Mouse (Mus musculus) kidney, adult 2 months (tissue): ENCODE results near the gene Dlec1. TPM values are rescaled to one million over a fixed set of nuclear protein-coding genes. Genes with fewer than 3 reads are reported as not detected.

Source experiments
- DNase-seq: peaks from one replicate; pipeline ENCODE4 v3.0.0; 2021
- H3K27ac ChIP-seq: fragments of 200-500 bp; 2 replicates; pipeline ENCODE4 v1.5.1; 2012; ENCODE audit warnings: low read depth, low read length, control low read depth, inconsistent platforms; ENCODE audit not compliant: insufficient read depth
- H3K27me3 ChIP-seq: fragments of 200-500 bp; replicated peaks from 2 replicates; pipeline ENCODE4 v1.6.1; 2012; ENCODE audit warnings: mild to moderate bottlenecking, moderate library complexity, low read length, inconsistent platforms; ENCODE audit not compliant: control insufficient read depth, insufficient read depth
- H3K36me3 ChIP-seq: fragments of 200-500 bp; 2 replicates; pipeline ENCODE4 v1.6.1; 2012; ENCODE audit warnings: mild to moderate bottlenecking, moderate library complexity, low read length, inconsistent platforms; ENCODE audit not compliant: control insufficient read depth, insufficient read depth
- H3K4me1 ChIP-seq: fragments of 200-500 bp; 2 replicates; pipeline ENCODE4 v1.6.1; 2011; ENCODE audit warnings: low read length; ENCODE audit not compliant: control insufficient read depth, insufficient read depth
- H3K4me3 ChIP-seq: fragments of 200-500 bp; 2 replicates; pipeline ENCODE4 v1.5.1; 2011; ENCODE audit warnings: mild to moderate bottlenecking, low read depth, low read length, control low read depth; ENCODE audit not compliant: insufficient read depth
- CTCF ChIP-seq: fragments of 200-500 bp; conservative IDR thresholded peaks from 2 replicates; pipeline ENCODE4 v1.5.1; 2011; ENCODE audit warnings: low read depth, mild to moderate bottlenecking, control low read depth, low read length, moderate library complexity, mixed read lengths; ENCODE audit not compliant: insufficient read depth, insufficient read length
- POLR2A ChIP-seq: fragments of 200-500 bp; IDR thresholded peaks from one replicate; pipeline ENCODE4 v1.6.1; 2011; ENCODE audit warnings: low read depth, low read length, control low read depth
- WGBS: fragments of 180-500 bp; shearing (Covaris S2); methylation state at CpG from one replicate; pipeline ENCODE4 v1.1.7; 2018; 5-methylcytosine and 5-hydroxymethylcytosine counted together
- polyA plus RNA-seq: library from polyadenylated mRNA; depleted of rRNA; stranded (reverse); fragments of >200 nt; gene quantifications from 2 replicates; pipeline ENCODE4 v1.2.3, GENCODE M21; 2012; rRNA removed

Dlec1 gene
- polyA plus RNA-seq: 30.3 and 38.7 TPM in 2 replicates

DNA sequence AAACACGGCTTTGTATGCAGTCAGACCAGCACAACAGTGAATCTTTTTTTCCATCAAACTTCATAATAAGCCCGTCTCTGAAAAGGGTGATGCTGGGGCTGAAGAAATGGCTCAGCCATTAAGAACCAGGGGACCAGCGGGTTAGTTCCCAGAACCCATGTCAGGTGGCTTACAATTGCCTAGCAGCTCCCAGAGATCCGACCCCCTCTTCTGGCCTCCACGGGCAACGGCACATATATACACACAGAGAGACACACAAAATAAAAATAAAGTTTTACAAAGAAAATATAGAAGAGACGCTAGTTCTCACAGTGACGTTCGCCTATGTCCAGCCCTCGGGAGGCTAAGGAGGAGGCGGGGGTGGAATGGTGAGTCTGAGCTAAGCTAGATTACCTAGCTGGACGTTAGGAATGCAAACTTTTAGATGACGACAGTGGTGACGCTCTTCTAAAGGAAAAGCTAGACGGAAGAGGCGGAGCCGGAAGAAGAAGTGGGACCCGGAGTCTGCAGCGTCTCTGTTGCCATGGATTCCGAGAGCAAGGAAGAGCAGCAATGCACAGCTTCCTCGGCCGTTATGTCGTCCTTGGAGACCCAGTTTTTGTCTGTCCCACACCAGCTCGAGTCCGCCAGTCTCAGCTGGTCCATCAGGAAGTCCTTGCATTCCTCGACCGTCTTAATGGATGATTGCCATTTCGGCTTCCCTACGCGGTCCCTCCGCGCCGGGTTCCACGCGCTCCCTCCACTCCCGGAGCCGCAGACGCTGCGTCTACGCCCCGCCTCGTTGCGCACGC lies at the start of gene Dlec1:
Gene Dlec1, plus strand, starts transcription at position 487 of the 791 bp plus-strand sequence.
- no peaks in the 10 kb centered on the region for H3K36me3 ChIP-seq
- peak within 1 kb of the TSS; percentile 63 for H3K4me3 ChIP-seq
- peak; percentile 93 for DNase-seq
- no peaks in the 10 kb centered on the region for H3K27me3 ChIP-seq
- peaks cover 4% of the 10 kb centered on the region; the same call in 1 of the 2 replicates for H3K4me1 ChIP-seq
- peak within 1 kb of the TSS; percentile 37; the same call in 1 of the 2 replicates for H3K27ac ChIP-seq
- TF ChIP-seq CTCF (0 out of 2 replicates have a peak, but pooled peaks have one; percentile 20), POLR2A (no peak)
- 3% methylated on average over 44 of the region's 44 CpGs for WGBS

DNA sequence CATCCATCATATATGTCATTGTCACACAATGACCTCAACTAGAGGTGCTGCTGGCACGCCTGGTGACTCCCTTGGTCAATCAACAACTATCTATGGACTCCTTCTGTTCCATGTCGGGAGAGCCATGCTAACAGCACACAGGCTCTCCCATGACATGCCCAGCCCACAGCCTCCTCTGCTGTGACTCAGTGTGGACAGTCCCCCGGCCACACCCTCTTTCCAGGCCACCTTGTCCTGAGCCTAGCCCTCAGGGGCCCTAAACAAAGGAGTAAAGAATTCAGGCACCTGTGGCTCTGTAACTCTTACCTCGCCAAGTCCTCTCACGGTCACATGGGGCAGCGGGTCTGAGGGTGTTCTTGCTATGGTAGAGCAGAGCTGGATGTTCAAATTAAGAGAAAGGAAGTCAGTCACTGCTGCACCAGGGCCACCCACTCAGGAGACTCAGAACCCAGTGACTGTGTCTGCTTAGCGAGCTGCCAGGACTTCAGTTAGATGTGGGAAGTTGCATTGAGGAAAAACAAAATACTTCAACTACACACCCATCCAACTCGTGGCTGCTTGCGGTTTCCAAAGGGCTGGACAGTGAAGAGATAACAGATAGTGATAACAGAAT lies 48.2 kb upstream of the Dlec1 start:
- no peaks in the 10 kb centered on the region for H3K36me3 ChIP-seq
- TF ChIP-seq CTCF (no peak), POLR2A (no peak)
- 0 out of 2 replicates have a peak, but pooled peaks cover 3% of the 10 kb centered on the region for H3K4me1 ChIP-seq
- H3K4me3 ChIP-seq: no peak overlapping the region
- no peak overlapping the region for H3K27ac ChIP-seq
- H3K27me3 ChIP-seq: no peaks in the 10 kb centered on the region
- no peak for DNase-seq
- 69% methylated on average over 9 of the region's 9 CpGs for WGBS

DNA sequence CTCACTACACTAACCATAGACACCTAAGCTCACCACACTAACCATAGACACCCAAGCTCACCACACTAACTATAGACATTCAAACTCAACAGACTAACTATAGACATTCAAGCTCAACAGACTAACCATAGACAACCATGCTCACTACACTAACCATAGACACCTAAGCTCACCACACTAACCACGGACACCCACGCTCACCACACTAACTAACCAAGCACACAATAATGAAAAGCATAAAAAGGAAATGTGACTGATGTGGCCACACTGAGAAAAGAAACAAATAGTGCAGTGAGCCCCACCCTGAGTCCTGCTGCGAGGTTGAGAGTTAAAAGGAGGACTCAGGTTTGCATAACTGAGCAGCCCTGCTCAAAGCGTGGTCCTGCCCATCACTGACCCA lies 46.9 kb upstream of the Dlec1 start:
- TF ChIP-seq CTCF: no peak
- TF ChIP-seq POLR2A: no peak
- peaks cover 8% of the 10 kb centered on the region; the same call in 1 of the 2 replicates for H3K4me1 ChIP-seq
- no peaks in the 10 kb centered on the region for H3K36me3 ChIP-seq
- no peak overlapping the region for H3K4me3 ChIP-seq
- no peak overlapping the region for H3K27ac ChIP-seq
- WGBS: 90% methylated on average over 4 of the region's 4 CpGs
- DNase-seq: no peak
- no peaks in the 10 kb centered on the region for H3K27me3 ChIP-seq

DNA sequence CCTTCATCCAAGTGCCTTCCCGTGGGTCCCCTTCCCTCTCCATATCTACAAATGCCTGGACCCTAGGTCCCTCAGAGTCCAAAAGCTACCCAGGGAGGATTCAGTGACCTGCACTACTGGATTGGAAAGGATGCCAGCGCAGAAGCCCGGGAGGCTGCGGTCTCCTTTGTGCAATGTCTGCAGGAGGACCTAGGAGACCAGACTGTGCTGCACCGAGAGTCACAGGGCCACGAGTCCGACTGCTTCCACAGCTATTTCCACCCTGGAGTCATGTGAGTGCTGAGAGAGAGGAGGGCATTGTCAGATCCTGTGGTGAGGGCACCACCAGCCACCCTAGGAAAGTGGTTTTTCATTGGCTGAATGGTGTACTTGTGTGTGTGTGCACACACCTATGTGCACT lies 44.0 kb upstream of the Dlec1 start:
- H3K36me3 ChIP-seq: no peaks in the 10 kb centered on the region
- no peak for TF ChIP-seq CTCF
- TF ChIP-seq POLR2A: no peak
- no peak overlapping the region for H3K4me3 ChIP-seq
- H3K27me3 ChIP-seq: no peaks in the 10 kb centered on the region
- no peak overlapping the region for H3K27ac ChIP-seq
- 65% methylated on average over 7 of the region's 7 CpGs for WGBS
- peak; percentile 42 for DNase-seq
- H3K4me1 ChIP-seq: peaks cover 17% of the 10 kb centered on the region; the same call in 1 of the 2 replicates

DNA sequence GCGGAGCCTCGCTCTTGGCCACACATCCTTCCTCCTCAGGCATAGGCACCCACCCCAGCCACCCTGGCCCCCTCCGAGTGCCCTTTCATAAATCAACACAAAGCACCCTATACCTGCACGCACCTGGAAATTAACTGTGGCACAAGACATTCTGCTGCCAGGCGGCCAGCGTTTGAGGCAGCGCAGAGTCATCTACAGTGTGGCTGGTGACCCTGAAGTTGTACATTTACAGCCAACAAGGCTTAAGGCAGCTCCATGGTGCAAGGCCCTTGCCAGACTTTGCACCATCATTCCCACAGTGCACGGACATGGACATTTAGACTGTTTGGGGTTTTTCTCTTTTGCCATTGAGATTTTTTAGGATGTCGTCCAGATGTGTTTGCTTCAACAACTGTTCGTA lies 41.6 kb upstream of the Dlec1 start:
- Histone ChIP-seq H3K4me1 (peaks cover 15% of the 10 kb centered on the region; the same call in 1 of the 2 replicates), H3K36me3 (no peaks in the 10 kb centered on the region), H3K27me3 (no peaks in the 10 kb centered on the region), H3K4me3 (no peak overlapping the region), H3K27ac (peak overlapping the region; percentile 12; the same call in 1 of the 2 replicates)
- no peak for TF ChIP-seq POLR2A
- no peak for TF ChIP-seq CTCF
- WGBS: 62% methylated on average over 10 of the region's 10 CpGs
- DNase-seq: peak; percentile 68

DNA sequence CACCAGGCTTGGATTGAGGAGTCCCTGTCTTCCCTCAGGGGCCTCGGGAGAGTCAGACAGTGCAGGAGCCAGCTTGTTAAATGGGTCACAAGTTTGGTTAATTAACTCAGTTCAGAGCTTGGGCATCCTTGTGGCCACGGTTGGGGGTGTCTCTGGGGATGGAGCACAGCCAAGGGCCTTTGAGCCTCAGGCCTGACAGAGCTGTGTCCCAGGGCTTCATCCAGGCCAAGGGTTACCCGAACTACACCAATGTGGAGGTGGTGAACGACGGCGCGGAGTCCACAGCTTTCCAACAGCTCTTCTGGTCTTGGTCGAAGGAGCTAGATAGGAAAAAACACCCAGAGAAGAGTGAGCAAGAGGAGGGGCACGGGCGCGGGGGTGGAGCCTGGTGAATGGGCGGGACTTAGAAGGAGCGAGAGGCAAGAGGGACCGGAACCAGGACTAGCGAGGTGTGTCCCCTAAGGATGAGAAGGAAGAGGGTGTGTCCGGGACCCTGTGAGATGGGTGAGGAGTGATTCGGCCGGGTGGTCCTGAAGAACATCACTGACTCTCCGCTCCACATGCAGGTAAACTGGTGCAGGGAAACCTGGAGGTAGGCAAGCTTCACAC lies 39.1 kb upstream of the Dlec1 start:
- no peak for TF ChIP-seq POLR2A
- no peak for TF ChIP-seq CTCF
- Histone ChIP-seq H3K27ac (peak overlapping the region; percentile 43; the same call in 1 of the 2 replicates), H3K4me3 (no peak overlapping the region)

DNA sequence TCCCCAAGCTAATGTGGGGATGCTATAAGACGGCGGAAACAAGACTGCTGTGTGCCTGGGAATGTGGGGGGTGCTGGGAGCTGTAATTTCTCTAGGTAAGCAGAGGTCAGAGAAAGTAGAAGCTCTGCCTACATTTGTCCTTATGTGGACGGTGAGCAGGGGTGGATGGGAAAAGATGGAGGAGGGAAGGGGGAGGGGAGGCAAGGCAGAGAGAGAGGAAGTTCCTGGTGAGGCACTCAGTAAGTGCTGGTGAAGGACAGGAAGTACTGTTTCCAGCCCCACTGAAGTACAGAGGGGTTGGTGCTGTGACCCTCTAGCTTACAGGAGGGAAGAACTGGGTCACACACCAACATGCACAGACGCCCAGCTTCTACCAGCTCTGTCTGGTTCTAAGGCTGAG lies 38.0 kb upstream of the Dlec1 start:
- Histone ChIP-seq H3K4me3 (no peak overlapping the region), H3K27ac (no peak overlapping the region), H3K27me3 (no peaks in the 10 kb centered on the region), H3K36me3 (no peaks in the 10 kb centered on the region), H3K4me1 (peaks cover 15% of the 10 kb centered on the region; the same call in 1 of the 2 replicates)
- 73% methylated on average over 4 of the region's 4 CpGs for WGBS
- no peak for DNase-seq
- TF ChIP-seq POLR2A (no peak), CTCF (no peak)

More for the DNA sequence above, 39.1 kb upstream of the Dlec1 start:
- Histone ChIP-seq H3K27me3 (no peaks in the 10 kb centered on the region), H3K4me1 (peaks cover 15% of the 10 kb centered on the region; the same call in 1 of the 2 replicates), H3K36me3 (no peaks in the 10 kb centered on the region)
- DNase-seq: peak; percentile 94
- 33% methylated on average over 19 of the region's 19 CpGs for WGBS
